In genomic region chr12:30308197-30308939, GRCm38 (mm10) we compare ENCODE assay signal across 14 mouse cellular contexts.
DNase-seq lines count a peak whose midpoint lies in the region; ATAC-seq and TF ChIP-seq lines count a peak whose summit lies in the region.
"Had no signal": no experiment of that assay in that cellular context is flagged by ENCODE, and none has a peak within 500 bp of the region (broad histone marks: within the 10 kb centered on the region; RNA-seq: fewer than 3 reads in every experiment).

No protein-coding gene starts in this region.

- H3K36me3 ChIP-seq in forebrain, embryonic 15.5 days: no peaks in the 10 kb centered on the region
- H3K36me3 ChIP-seq in forebrain, embryonic 10.5 days (replicated peaks): no peaks in the 10 kb centered on the region
- no peaks in the 10 kb centered on the region for H3K36me3 ChIP-seq in kidney, embryonic 16.5 days (ENCODE audit: insufficient read depth, low read length)
- no peaks in the 10 kb centered on the region for H3K36me3 ChIP-seq in stomach, embryonic 15.5 days
- no peaks in the 10 kb centered on the region for H3K36me3 ChIP-seq in stomach, postnatal 0 days (ENCODE audit: control insufficient read depth, insufficient read depth, low read length)
- H3K36me3 ChIP-seq: limb, embryonic 10.5 days had no signal

- H3K9me3 ChIP-seq in forebrain, embryonic 15.5 days: no peaks in the 10 kb centered on the region
- no peaks in the 10 kb centered on the region for H3K9me3 ChIP-seq in forebrain, embryonic 10.5 days
- H3K9me3 ChIP-seq in kidney, embryonic 16.5 days (ENCODE audit: low read length): no peaks in the 10 kb centered on the region
- H3K9me3 ChIP-seq in stomach, embryonic 15.5 days: no peaks in the 10 kb centered on the region
- H3K9me3 ChIP-seq in stomach, postnatal 0 days (ENCODE audit: control insufficient read depth, low read length): no peaks in the 10 kb centered on the region
- H3K9me3 ChIP-seq: limb, embryonic 10.5 days had no signal

- no peak for TF ChIP-seq EP300 in stomach, postnatal 0 days (optimal IDR thresholded peaks at IDR 0.05)

- DNase-seq in forebrain, embryonic 10.5 days (ENCODE audit: extremely low spot score, low spot score): no peak
- DNase-seq in kidney, postnatal 14 days: peak; percentile 3
- DNase-seq in stomach, postnatal 0 days (ENCODE audit: low spot score): no peak
- DNase-seq in spleen, postnatal 36 days (ENCODE audit: low spot score in 2 of 2): no peak
- DNase-seq in urinary bladder, adult 18-20 months (ENCODE audit: low spot score in 2 of 2): no peak
- DNase-seq: cerebellum, postnatal 25 days; kidney, postnatal 36 days; thymus, postnatal 4 days had no signal

- 45% methylated on average over 5 of the region's 5 CpGs for WGBS in forebrain, embryonic 15.5 days
- 84% methylated on average over 5 of the region's 5 CpGs for WGBS in forebrain, embryonic 10.5 days
- 65% methylated on average over 5 of the region's 5 CpGs for WGBS in kidney, embryonic 16.5 days
- WGBS in stomach, embryonic 15.5 days: 39% methylated on average over 5 of the region's 5 CpGs
- 41% methylated on average over 5 of the region's 5 CpGs for WGBS in stomach, postnatal 0 days

- peak; percentile 76 for ATAC-seq in forebrain, embryonic 15.5 days (replicated peaks)
- no peak for ATAC-seq in kidney, embryonic 16.5 days (ENCODE audit: low FRiP score, low TSS enrichment)
- no peak for ATAC-seq in stomach, embryonic 15.5 days (ENCODE audit: insufficient read depth, low FRiP score, low read depth)
- no peak for ATAC-seq in stomach, postnatal 0 days (ENCODE audit: low FRiP score, low TSS enrichment)

- H3K9ac ChIP-seq in forebrain, embryonic 15.5 days (replicated peaks): no peak overlapping the region
- H3K9ac ChIP-seq in kidney, embryonic 16.5 days (replicated peaks; ENCODE audit: low read length): no peak overlapping the region
- no peak overlapping the region for H3K9ac ChIP-seq in stomach, embryonic 15.5 days
- H3K9ac ChIP-seq in stomach, postnatal 0 days (ENCODE audit: low read length): no peak overlapping the region
- H3K9ac ChIP-seq: hindbrain, embryonic 14.5 days had no signal

- no peaks in the 10 kb centered on the region for H3K27me3 ChIP-seq in forebrain, embryonic 15.5 days
- no peaks in the 10 kb centered on the region for H3K27me3 ChIP-seq in forebrain, embryonic 10.5 days (ENCODE audit: poor library complexity, severe bottlenecking)
- no peaks in the 10 kb centered on the region for H3K27me3 ChIP-seq in kidney, embryonic 16.5 days (ENCODE audit: insufficient read depth, low read length)
- H3K27me3 ChIP-seq in stomach, embryonic 15.5 days (replicated peaks): no peaks in the 10 kb centered on the region
- no peaks in the 10 kb centered on the region for H3K27me3 ChIP-seq in stomach, postnatal 0 days (ENCODE audit: control insufficient read depth, insufficient read depth, low read length)

- H3K4me1 ChIP-seq in forebrain, embryonic 15.5 days: peaks cover 26% of the 10 kb centered on the region
- H3K4me1 ChIP-seq in forebrain, embryonic 10.5 days: no peaks in the 10 kb centered on the region; the same call in 1 of the 2 replicates
- no peaks in the 10 kb centered on the region for H3K4me1 ChIP-seq in kidney, embryonic 16.5 days (ENCODE audit: insufficient read depth, low read length)
- H3K4me1 ChIP-seq in stomach, embryonic 15.5 days: peaks cover 2% of the 10 kb centered on the region; the same call in 1 of the 2 replicates
- no peaks in the 10 kb centered on the region; the same call in 1 of the 2 replicates for H3K4me1 ChIP-seq in stomach, postnatal 0 days (replicated peaks; ENCODE audit: control insufficient read depth, insufficient read depth)

- no peak overlapping the region for H3K4me3 ChIP-seq in forebrain, embryonic 15.5 days
- H3K4me3 ChIP-seq in forebrain, embryonic 10.5 days: no peak overlapping the region
- no peak overlapping the region for H3K4me3 ChIP-seq in kidney, embryonic 16.5 days (ENCODE audit: low read length)
- no peak overlapping the region for H3K4me3 ChIP-seq in stomach, embryonic 15.5 days (replicated peaks)
- no peak overlapping the region for H3K4me3 ChIP-seq in stomach, postnatal 0 days (ENCODE audit: low read depth, low read length)
- H3K4me3 ChIP-seq: limb, embryonic 10.5 days had no signal

- no peak overlapping the region for H3K4me2 ChIP-seq in forebrain, embryonic 15.5 days (replicated peaks)
- no peak overlapping the region for H3K4me2 ChIP-seq in kidney, embryonic 16.5 days (replicated peaks; ENCODE audit: low read depth, low read length)
- no peak overlapping the region for H3K4me2 ChIP-seq in stomach, embryonic 15.5 days
- H3K4me2 ChIP-seq in stomach, postnatal 0 days (replicated peaks; ENCODE audit: low read depth): no peak overlapping the region
- H3K4me2 ChIP-seq: hindbrain, embryonic 14.5 days had no signal

- TF ChIP-seq CTCF in stomach, postnatal 0 days (IDR thresholded peaks at IDR 0.05; ENCODE audit: low read depth): no peak

- peak overlapping the region; percentile 64; the same call in 1 of the 2 replicates for H3K27ac ChIP-seq in forebrain, embryonic 15.5 days (replicated peaks)
- H3K27ac ChIP-seq in forebrain, embryonic 10.5 days: no peak overlapping the region
- no peak overlapping the region for H3K27ac ChIP-seq in kidney, embryonic 16.5 days (ENCODE audit: low read length)
- 0 out of 2 replicates have a peak overlapping the region, but pooled peaks have one; percentile 11 for H3K27ac ChIP-seq in stomach, embryonic 15.5 days
- H3K27ac ChIP-seq in stomach, postnatal 0 days (replicated peaks): no peak overlapping the region
- H3K27ac ChIP-seq: hindbrain, embryonic 14.5 days; limb, embryonic 10.5 days; macrophage had no signal

Comparison
In these comparisons a context has a peak if more than half of its experiments do, and no peak if none do; other contexts are left out.
1. H3K27ac ChIP-seq: peak in forebrain, embryonic 15.5 days (single experiment) and stomach, embryonic 15.5 days (single experiment); none in forebrain, embryonic 10.5 days (single experiment), kidney, embryonic 16.5 days (single experiment) and stomach, postnatal 0 days (single experiment).